Mouse (Mus musculus) ES-Bruce4 (cell line): ENCODE measurements around the gene Socs3. TPM values are rescaled to one million over a fixed set of nuclear protein-coding genes. Genes with fewer than 3 reads are reported as not detected.

ENCODE experiments used
- H3K27ac ChIP-seq: 2 replicates; pipeline ENCODE4 v1.5.1; 2012; ENCODE audit warnings: low read length, inconsistent platforms; ENCODE audit not compliant: insufficient read depth
- H3K27me3 ChIP-seq: 2 replicates; pipeline ENCODE4 v1.6.1; 2012; ENCODE audit warnings: mild to moderate bottlenecking, low read length, inconsistent platforms; ENCODE audit not compliant: control insufficient read depth, poor library complexity, insufficient read depth, severe bottlenecking
- H3K36me3 ChIP-seq: 2 replicates; pipeline ENCODE4 v1.6.1; 2012; ENCODE audit warnings: inconsistent platforms, mild to moderate bottlenecking, low read length, moderate library complexity; ENCODE audit not compliant: control insufficient read depth, poor library complexity, insufficient read depth, severe bottlenecking
- H3K4me1 ChIP-seq: one replicate; pipeline ENCODE4 v1.8.1; 2011; ENCODE audit warnings: low read length; ENCODE audit not compliant: control insufficient read depth, insufficient read depth
- H3K4me3 ChIP-seq: 2 replicates; pipeline ENCODE4 v1.5.1; 2011; ENCODE audit warnings: low read depth, mild to moderate bottlenecking, low read length
- H3K9ac ChIP-seq: 2 replicates; pipeline ENCODE4 v1.6.1; 2012; ENCODE audit warnings: low read depth, mild to moderate bottlenecking, inconsistent platforms; ENCODE audit not compliant: poor library complexity, severe bottlenecking
- H3K9me3 ChIP-seq: replicated peaks from 2 replicates; pipeline ENCODE4 v1.6.1; 2012; ENCODE audit warnings: mild to moderate bottlenecking, low read length, inconsistent platforms; ENCODE audit not compliant: control insufficient read depth, poor library complexity, insufficient read depth, severe bottlenecking
- CTCF ChIP-seq: IDR thresholded peaks from one replicate; pipeline ENCODE4 v1.8.1; 2011; ENCODE audit warnings: low read depth, low read length
- EP300 ChIP-seq: IDR thresholded peaks from 2 replicates; pipeline ENCODE4 v1.6.1; 2011; ENCODE audit warnings: low read depth, low read length; ENCODE audit not compliant: insufficient read depth
- POLR2A ChIP-seq: IDR thresholded peaks from one replicate; pipeline ENCODE4 v1.8.1; 2011; ENCODE audit warnings: low read length; ENCODE audit not compliant: insufficient read depth
- polyA plus RNA-seq: library from polyadenylated mRNA; stranded (reverse); fragments of >200 nt; gene quantifications from 2 replicates; pipeline ENCODE4 v1.2.4, GENCODE M21; 2011; ENCODE audit warnings: low read depth; ENCODE audit not compliant: missing spikeins, insufficient read depth, insufficient read length

Gene Socs3
- polyA plus RNA-seq, 1 experiment, result 61.5 TPM

GRCm38 (mm10) chr11:118003718-118004117, 33.9 kb upstream of the Socs3 start:
- H3K36me3 ChIP-seq, result peaks cover 50% of the 10 kb centered on the region
- no peak overlapping the region for H3K27ac ChIP-seq
- H3K27me3 ChIP-seq, result no peaks in the 10 kb centered on the region
- no peak overlapping the region for H3K4me3 ChIP-seq
- peaks cover 9% of the 10 kb centered on the region for H3K4me1 ChIP-seq
- no peaks in the 10 kb centered on the region for H3K9me3 ChIP-seq
- no peak overlapping the region for H3K9ac ChIP-seq
- TF ChIP-seq EP300, result no peak
- no peak for TF ChIP-seq POLR2A
- TF ChIP-seq CTCF, result no peak

- Histone ChIP-seq H3K9ac (no peak overlapping the region), H3K4me3 (no peak overlapping the region), H3K36me3 (peaks cover 50% of the 10 kb centered on the region), H3K27me3 (no peaks in the 10 kb centered on the region), H3K9me3 (no peaks in the 10 kb centered on the region), H3K27ac (no peak overlapping the region), H3K4me1 (peaks cover 7% of the 10 kb centered on the region)
- TF ChIP-seq POLR2A (no peak), CTCF (no peak), EP300 (no peak)
These were observed 33.3 kb upstream of the Socs3 start for GRCm38 (mm10) chr11:118003176-118003575.

- 0 out of 2 replicates have a peak overlapping the region, but pooled peaks have one; percentile 2 for H3K27ac ChIP-seq
- H3K4me3 ChIP-seq, result no peak overlapping the region
- peaks cover 45% of the 10 kb centered on the region for H3K36me3 ChIP-seq
- no peak for TF ChIP-seq EP300
- no peaks in the 10 kb centered on the region for H3K9me3 ChIP-seq
- H3K4me1 ChIP-seq, result peaks cover 5% of the 10 kb centered on the region
- H3K9ac ChIP-seq, result no peak overlapping the region
- no peaks in the 10 kb centered on the region for H3K27me3 ChIP-seq
These were observed 30.8 kb upstream of the Socs3 start for GRCm38 (mm10) chr11:118000565-118001215.

GRCm38 (mm10) chr11:118000083-118000482, 30.2 kb upstream of the Socs3 start:
- no peak for TF ChIP-seq CTCF
- TF ChIP-seq POLR2A, result no peak
- TF ChIP-seq EP300, result no peak
- H3K4me3 ChIP-seq, result no peak overlapping the region
- no peak overlapping the region for H3K27ac ChIP-seq
- H3K4me1 ChIP-seq, result peaks cover 5% of the 10 kb centered on the region
- no peak overlapping the region for H3K9ac ChIP-seq
- H3K27me3 ChIP-seq, result no peaks in the 10 kb centered on the region
- peaks cover 41% of the 10 kb centered on the region for H3K36me3 ChIP-seq
- no peaks in the 10 kb centered on the region for H3K9me3 ChIP-seq

GRCm38 (mm10) chr11:117999260-117999934, 29.6 kb upstream of the Socs3 start:
- H3K27me3 ChIP-seq, result no peaks in the 10 kb centered on the region
- no peak for TF ChIP-seq EP300
- TF ChIP-seq POLR2A, result no peak
- no peak for TF ChIP-seq CTCF
- no peak overlapping the region for H3K9ac ChIP-seq
- no peaks in the 10 kb centered on the region for H3K9me3 ChIP-seq
- peaks cover 6% of the 10 kb centered on the region for H3K4me1 ChIP-seq
- no peak overlapping the region for H3K4me3 ChIP-seq
- H3K36me3 ChIP-seq, result peaks cover 35% of the 10 kb centered on the region
- H3K27ac ChIP-seq, result no peak overlapping the region

- no peak overlapping the region for H3K27ac ChIP-seq
- no peak overlapping the region for H3K9ac ChIP-seq
- H3K4me1 ChIP-seq, result peaks cover 7% of the 10 kb centered on the region
- H3K9me3 ChIP-seq, result no peaks in the 10 kb centered on the region
- TF ChIP-seq POLR2A (no peak), CTCF (no peak), EP300 (no peak)
- H3K4me3 ChIP-seq, result no peak overlapping the region
- H3K36me3 ChIP-seq, result peaks cover 27% of the 10 kb centered on the region
- H3K27me3 ChIP-seq, result no peaks in the 10 kb centered on the region
These were observed 28.5 kb upstream of the Socs3 start for GRCm38 (mm10) chr11:117998356-117998755.
